Mouse (Mus musculus): ENCODE measurements around the gene Smagp.

- peak; percentile 64 for TF ChIP-seq CTCF (IDR thresholded peaks at IDR 0.05; ENCODE audit: low read depth)
- no peak for TF ChIP-seq EP300 (optimal IDR thresholded peaks at IDR 0.05)
These were observed 24.3 kb downstream of the Smagp start for GRCm38 (mm10) chr15:100612432-100612831.

Data from stomach, postnatal 0 days (tissue).